Mouse (Mus musculus) lung, postnatal 0 days (tissue): ENCODE data around the gene Trpc4ap. TPM values are rescaled to one million over a fixed set of nuclear protein-coding genes. Genes with fewer than 3 reads are reported as not detected.
A peak's percentile ranks its signal among the peaks of the same experiment; 100 is the strongest.

Source experiments
- ATAC-seq: fragments of 200-750 bp; cut with Nextera tagmentation; 2 replicates; pipeline ENCODE4 v1.8.0; 2017; ENCODE audit warnings: moderate library complexity
- DNase-seq: peaks from one replicate; pipeline ENCODE4 v3.0.0-alpha.2; 2016; ENCODE audit warnings: low spot score
- H3K27ac ChIP-seq: fragments of 300-500 bp; sonication (generic); 2 replicates; pipeline ENCODE4 v1.5.1; 2014; ENCODE audit warnings: antibody characterized with exemption, mild to moderate bottlenecking, low read length, mixed read lengths
- H3K27me3 ChIP-seq: fragments of 300-500 bp; sonication (generic); replicated peaks from 2 replicates; pipeline ENCODE4 v1.6.1; 2014; ENCODE audit warnings: low read length, mixed read lengths; ENCODE audit not compliant: insufficient read depth
- H3K36me3 ChIP-seq: fragments of 300-500 bp; sonication (generic); 2 replicates; pipeline ENCODE4 v1.6.1; 2014; ENCODE audit warnings: low read length, mixed read lengths; ENCODE audit not compliant: insufficient read depth
- H3K4me1 ChIP-seq: fragments of 300-500 bp; sonication (generic); 2 replicates; pipeline ENCODE4 v1.6.1; 2014; ENCODE audit warnings: antibody characterized with exemption, low read depth, low read length, mixed read lengths; ENCODE audit not compliant: insufficient read depth
- H3K4me2 ChIP-seq: fragments of 300-500 bp; sonication (generic); replicated peaks from 2 replicates; pipeline ENCODE4 v1.6.1; 2014; ENCODE audit warnings: low read depth, mild to moderate bottlenecking, low read length, moderate library complexity, mixed read lengths
- H3K4me3 ChIP-seq: fragments of 300-500 bp; sonication (generic); 2 replicates; pipeline ENCODE4 v1.5.1; 2014; ENCODE audit warnings: low read depth, low read length
- H3K9ac ChIP-seq: fragments of 300-500 bp; sonication (generic); replicated peaks from 2 replicates; pipeline ENCODE4 v1.6.1; 2014; ENCODE audit warnings: low read depth, mild to moderate bottlenecking
- H3K9me3 ChIP-seq: fragments of 300-500 bp; sonication (generic); 2 replicates; pipeline ENCODE4 v1.6.1; 2016; ENCODE audit warnings: low read length, mixed read lengths
- CTCF ChIP-seq: IDR thresholded peaks from 2 replicates; pipeline ENCODE4 v1.5.1; 2016; ENCODE audit warnings: antibody characterized with exemption, mild to moderate bottlenecking
- EP300 ChIP-seq: IDR thresholded peaks from 2 replicates; pipeline ENCODE4 v1.6.1; 2016; ENCODE audit warnings: antibody characterized with exemption, mild to moderate bottlenecking, control low read depth
- WGBS: fragments of 180-500 bp; shearing (Covaris S2); extraction: QIAGEN DNeasy Blood & Tissue Kit; methylation state at CpG from one replicate; pipeline ENCODE4 v1.1.7; 2014; 5-methylcytosine and 5-hydroxymethylcytosine counted together
- polyA plus RNA-seq: library from polyadenylated mRNA; unstranded; fragments of >200 nt; fragmentation: Nextera tagmentation; extraction: Ambion mirVana; gene quantifications from 2 replicates; pipeline ENCODE4 v1.2.1, GENCODE M21; 2015

The Trpc4ap gene
- polyA plus RNA-seq, 1 experiment from 2014 or later, result 83.5 TPM

GRCm38 (mm10) chr2:155641540-155642472 is 50.4 kb downstream of the Trpc4ap start:
- no peak overlapping the region for H3K9ac ChIP-seq
- peaks cover 57% of the 10 kb centered on the region for H3K36me3 ChIP-seq
- H3K9me3 ChIP-seq, result no peaks in the 10 kb centered on the region
- TF ChIP-seq CTCF, result no peak
- no peak for TF ChIP-seq EP300
- H3K4me3 ChIP-seq, result no peak overlapping the region
- no peak overlapping the region for H3K27ac ChIP-seq
- no peak overlapping the region for H3K4me2 ChIP-seq
- no peaks in the 10 kb centered on the region for H3K4me1 ChIP-seq
- DNase-seq (no peak), ATAC-seq (peak; percentile 38; the same call in 1 of the 2 replicates)
- WGBS, result 79% methylated on average over 18 of the region's 18 CpGs
- no peaks in the 10 kb centered on the region for H3K27me3 ChIP-seq

GRCm38 (mm10) chr2:155640656-155641055 is 51.5 kb downstream of the Trpc4ap start:
- no peak overlapping the region for H3K27ac ChIP-seq

GRCm38 (mm10) chr2:155637411-155637810 is 54.8 kb downstream of the Trpc4ap start:
- H3K9ac ChIP-seq, result no peak overlapping the region
- ATAC-seq (no peak), DNase-seq (no peak)
- H3K27me3 ChIP-seq, result no peaks in the 10 kb centered on the region
- no peaks in the 10 kb centered on the region for H3K9me3 ChIP-seq
- H3K27ac ChIP-seq, result no peak overlapping the region
- no peak for TF ChIP-seq CTCF
- no peak for TF ChIP-seq EP300
- H3K4me2 ChIP-seq, result no peak overlapping the region
- H3K4me1 ChIP-seq, result no peaks in the 10 kb centered on the region; the same call in 1 of the 2 replicates
- H3K4me3 ChIP-seq, result no peak overlapping the region
- WGBS, result 83% methylated on average over 4 of the region's 4 CpGs
- H3K36me3 ChIP-seq, result peaks cover 48% of the 10 kb centered on the region

More at GRCm38 (mm10) chr2:155640656-155641055, 51.5 kb downstream of the Trpc4ap start:
- H3K4me2 ChIP-seq, result no peak overlapping the region
- TF ChIP-seq EP300, result no peak
- TF ChIP-seq CTCF, result no peak
- peaks cover 60% of the 10 kb centered on the region for H3K36me3 ChIP-seq
- H3K9me3 ChIP-seq, result no peaks in the 10 kb centered on the region
- H3K27me3 ChIP-seq, result no peaks in the 10 kb centered on the region
- ATAC-seq (no peak), DNase-seq (no peak)
- H3K4me1 ChIP-seq, result no peaks in the 10 kb centered on the region
- 90% methylated on average over 6 of the region's 6 CpGs for WGBS
- H3K9ac ChIP-seq, result no peak overlapping the region
- no peak overlapping the region for H3K4me3 ChIP-seq

GRCm38 (mm10) chr2:155636881-155637280 is 55.3 kb downstream of the Trpc4ap start:
- H3K4me3 ChIP-seq, result no peak overlapping the region
- no peaks in the 10 kb centered on the region for H3K9me3 ChIP-seq
- no peak overlapping the region for H3K9ac ChIP-seq
- peaks cover 43% of the 10 kb centered on the region for H3K36me3 ChIP-seq
- no peak for TF ChIP-seq EP300
- TF ChIP-seq CTCF, result no peak
- no peaks in the 10 kb centered on the region for H3K27me3 ChIP-seq
- H3K4me2 ChIP-seq, result no peak overlapping the region
- no peak for DNase-seq
- no peak overlapping the region for H3K27ac ChIP-seq
- H3K4me1 ChIP-seq, result no peaks in the 10 kb centered on the region; the same call in 1 of the 2 replicates
- no peak for ATAC-seq

GRCm38 (mm10) chr2:155635961-155636360 is 56.2 kb downstream of the Trpc4ap start:
- Histone ChIP-seq H3K27ac (no peak overlapping the region), H3K4me2 (no peak overlapping the region), H3K4me1 (peaks cover under 1% of the 10 kb centered on the region; the same call in 1 of the 2 replicates), H3K9me3 (no peaks in the 10 kb centered on the region), H3K9ac (no peak overlapping the region), H3K27me3 (no peaks in the 10 kb centered on the region), H3K4me3 (no peak overlapping the region), H3K36me3 (peaks cover 34% of the 10 kb centered on the region)
- no peak for ATAC-seq
- no peak for TF ChIP-seq EP300
- TF ChIP-seq CTCF, result no peak
- 94% methylated on average over 8 of the region's 8 CpGs for WGBS
- no peak for DNase-seq

GRCm38 (mm10) chr2:155634562-155634961 is 57.6 kb downstream of the Trpc4ap start:
- Histone ChIP-seq H3K36me3 (peaks cover 21% of the 10 kb centered on the region), H3K27me3 (peaks cover 7% of the 10 kb centered on the region; the same call in 1 of the 2 replicates)

More at GRCm38 (mm10) chr2:155634562-155634961, 57.6 kb downstream of the Trpc4ap start:
- H3K27ac ChIP-seq, result no peak overlapping the region
- 85% methylated on average over 8 of the region's 8 CpGs for WGBS
- DNase-seq (no peak), ATAC-seq (no peak)
- no peak overlapping the region for H3K9ac ChIP-seq
- peaks cover 4% of the 10 kb centered on the region; the same call in 1 of the 2 replicates for H3K4me1 ChIP-seq
- no peak overlapping the region for H3K4me3 ChIP-seq
- H3K4me2 ChIP-seq, result no peak overlapping the region
- no peaks in the 10 kb centered on the region for H3K9me3 ChIP-seq
- no peak for TF ChIP-seq CTCF
- no peak for TF ChIP-seq EP300
